Mouse (Mus musculus) testis, adult 2 months (tissue): Measurements from ENCODE around the gene Atp1b1.

Experiments
- CTCF ChIP-seq: fragments of 200-500 bp; IDR thresholded peaks from 2 replicates; pipeline ENCODE4 v1.5.1; 2012; ENCODE audit warnings: low read depth, mild to moderate bottlenecking, inconsistent platforms, low read length, moderate library complexity; ENCODE audit not compliant: control insufficient read depth, insufficient read depth, insufficient replicate concordance
- POLR2A ChIP-seq: fragments of 200-500 bp; IDR thresholded peaks from 2 replicates; pipeline ENCODE4 v1.6.1; 2012; ENCODE audit warnings: low read depth, mild to moderate bottlenecking, inconsistent platforms, low read length, moderate library complexity; ENCODE audit not compliant: control insufficient read depth

GRCm38 (mm10) chr1:164408655-164409054 is 49.5 kb downstream of the Atp1b1 start:
- TF ChIP-seq POLR2A = no peak
- no peak for TF ChIP-seq CTCF
